18 mouse cellular contexts compared by ENCODE assay signal in genomic region chr1:77370921-77371320, GRCm38 (mm10).
DNase-seq lines count a peak whose midpoint lies in the region; ATAC-seq and TF ChIP-seq lines count a peak whose summit lies in the region.
"Had no signal": no experiment of that assay in that cellular context is flagged by ENCODE, and none has a peak within 500 bp of the region (broad histone marks: within the 10 kb centered on the region; RNA-seq: fewer than 3 reads in every experiment).

No protein-coding gene starts in this region.

- no peaks in the 10 kb centered on the region for H3K9me3 ChIP-seq in hindbrain, postnatal 0 days (ENCODE audit: low read length)
- no peaks in the 10 kb centered on the region for H3K9me3 ChIP-seq in hindbrain, embryonic 14.5 days (ENCODE audit: control insufficient read depth, low read length)
- H3K9me3 ChIP-seq: embryonic facial prominence, embryonic 12.5 days; forebrain, embryonic 10.5 days; heart, embryonic 13.5 days had no signal

- peak; percentile 13 to 14 for DNase-seq in cerebellum, adult 2 months
- no peak for DNase-seq in cerebellum, adult 8-10 months
- DNase-seq in hindbrain, postnatal 0 days (ENCODE audit: low spot score), result peak; percentile 40
- no peak for DNase-seq in hindbrain, embryonic 14.5 days (ENCODE audit: low spot score)
- DNase-seq in ovary, postnatal 14 days (ENCODE audit: low spot score), result peak; percentile 13
- no peak for DNase-seq in ovary, postnatal 36 days (ENCODE audit: low spot score)
- DNase-seq in thymus, postnatal 4 days, result no peak
- DNase-seq in retina, postnatal 1 day, result no peak
- DNase-seq: cerebellum, adult 9-11 months; layer of hippocampus, adult 9-11 months; thymus, adult 18-20 months had no signal

- H3K36me3 ChIP-seq in hindbrain, postnatal 0 days (ENCODE audit: insufficient read depth, low read length), result no peaks in the 10 kb centered on the region
- peaks cover 50% of the 10 kb centered on the region for H3K36me3 ChIP-seq in hindbrain, embryonic 14.5 days (replicated peaks; ENCODE audit: control insufficient read depth, insufficient read depth)

- TF ChIP-seq CTCF in cerebellum, adult 2 months (IDR thresholded peaks at IDR 0.05; ENCODE audit: borderline replicate concordance, insufficient read depth, low read depth, low read length), result no peak
- TF ChIP-seq CTCF in hindbrain, postnatal 0 days (IDR thresholded peaks at IDR 0.05; ENCODE audit: low read depth), result no peak

- ATAC-seq in hindbrain, postnatal 0 days, result no peak
- no peak for ATAC-seq in hindbrain, embryonic 14.5 days (ENCODE audit: low FRiP score)
- ATAC-seq: activated CD4-positive, CD25-positive, alpha-beta regulatory T cell, adult 4 months; inflammation-experienced regulatory T-cells, adult 6 months had no signal

- H3K27me3 ChIP-seq in cerebellum, adult 2 months (ENCODE audit: control insufficient read depth, insufficient read depth, low read length), result no peaks in the 10 kb centered on the region
- no peaks in the 10 kb centered on the region for H3K27me3 ChIP-seq in hindbrain, postnatal 0 days (ENCODE audit: insufficient read depth, low read length)
- no peaks in the 10 kb centered on the region for H3K27me3 ChIP-seq in hindbrain, embryonic 14.5 days (ENCODE audit: control insufficient read depth, insufficient read depth, low read length)
- H3K27me3 ChIP-seq: CH12.LX; embryonic facial prominence, embryonic 12.5 days; heart, embryonic 13.5 days had no signal

- TF ChIP-seq POLR2A in cerebellum, adult 2 months (IDR thresholded peaks at IDR 0.05; ENCODE audit: borderline replicate concordance, insufficient read depth, low read length), result no peak

- H3K27ac ChIP-seq in cerebellum, adult 2 months (ENCODE audit: insufficient read depth, low read length), result no peak overlapping the region
- no peak overlapping the region for H3K27ac ChIP-seq in hindbrain, postnatal 0 days
- H3K27ac ChIP-seq in hindbrain, embryonic 14.5 days, result no peak overlapping the region
- H3K27ac ChIP-seq: embryonic facial prominence, embryonic 12.5 days; forebrain, embryonic 10.5 days; heart, embryonic 13.5 days had no signal

- WGBS in cerebellum, adult 2 months, result 13% methylated on average over 7 of the region's 7 CpGs
- 48% methylated on average over 7 of the region's 7 CpGs for WGBS in hindbrain, postnatal 0 days
- 77% methylated on average over 7 of the region's 7 CpGs for WGBS in hindbrain, embryonic 14.5 days

- no peak overlapping the region for H3K4me3 ChIP-seq in cerebellum, adult 2 months (replicated peaks; ENCODE audit: insufficient read depth, low read depth, low read length)
- H3K4me3 ChIP-seq in hindbrain, postnatal 0 days (ENCODE audit: low read length), result no peak overlapping the region
- no peak overlapping the region for H3K4me3 ChIP-seq in hindbrain, embryonic 14.5 days (replicated peaks; ENCODE audit: low read length)
- H3K4me3 ChIP-seq: embryonic facial prominence, embryonic 12.5 days; forebrain, embryonic 10.5 days; heart, embryonic 13.5 days had no signal

- H3K4me2 ChIP-seq in hindbrain, postnatal 0 days (ENCODE audit: low read depth, low read length), result no peak overlapping the region
- H3K4me2 ChIP-seq in hindbrain, embryonic 14.5 days (replicated peaks), result no peak overlapping the region
- H3K4me2 ChIP-seq: embryonic facial prominence, embryonic 12.5 days; heart, embryonic 13.5 days; midbrain, embryonic 11.5 days had no signal

- H3K4me1 ChIP-seq in cerebellum, adult 2 months (ENCODE audit: control insufficient read depth, insufficient read depth, low read length), result no peaks in the 10 kb centered on the region
- no peaks in the 10 kb centered on the region for H3K4me1 ChIP-seq in hindbrain, postnatal 0 days (ENCODE audit: insufficient read depth, low read length)
- no peaks in the 10 kb centered on the region for H3K4me1 ChIP-seq in hindbrain, embryonic 14.5 days (replicated peaks; ENCODE audit: control insufficient read depth, insufficient read depth, low read length)
- H3K4me1 ChIP-seq: embryonic facial prominence, embryonic 12.5 days; forebrain, embryonic 10.5 days had no signal

- H3K9ac ChIP-seq in hindbrain, postnatal 0 days (replicated peaks; ENCODE audit: low read length), result no peak overlapping the region
- H3K9ac ChIP-seq in hindbrain, embryonic 14.5 days, result no peak overlapping the region
- H3K9ac ChIP-seq: embryonic facial prominence, embryonic 12.5 days; heart, embryonic 13.5 days had no signal

Comparison
In these comparisons a context has a peak if more than half of its experiments do, and no peak if none do; other contexts are left out.
1. DNase-seq: peak in cerebellum, adult 2 months (2 of 2), hindbrain, postnatal 0 days (single experiment) and ovary, postnatal 14 days (single experiment); none in cerebellum, adult 8-10 months (single experiment), hindbrain, embryonic 14.5 days (single experiment), ovary, postnatal 36 days (single experiment), thymus, postnatal 4 days (single experiment) and retina, postnatal 1 day (single experiment).